Mouse (Mus musculus): ENCODE results near the gene Ccn1.

Gene Ccn1

GRCm38 (mm10) chr3:145649852-145650202, at the start of gene Ccn1:
TSS of gene Ccn1 (minus strand) at chr3:145649981.
- DNase-seq (ENCODE audit: low read depth, low spot score) = no peak

- no peak for DNase-seq (ENCODE audit: low read depth, low spot score)
Observed at GRCm38 (mm10) chr3:145693361-145693760, 43.6 kb upstream of the Ccn1 start.

GRCm38 (mm10) chr3:145692037-145692436, 42.3 kb upstream of the Ccn1 start:
- DNase-seq (ENCODE audit: low read depth, low spot score) = no peak

GRCm38 (mm10) chr3:145691415-145691814, 41.6 kb upstream of the Ccn1 start:
- DNase-seq (ENCODE audit: low read depth, low spot score) = no peak

- DNase-seq (ENCODE audit: low read depth, low spot score) = no peak
Observed at GRCm38 (mm10) chr3:145689271-145689670, 39.5 kb upstream of the Ccn1 start.

GRCm38 (mm10) chr3:145687836-145688235, 38.1 kb upstream of the Ccn1 start:
- no peak for DNase-seq (ENCODE audit: low read depth, low spot score)

GRCm38 (mm10) chr3:145684604-145685441, 35.0 kb upstream of the Ccn1 start:
- no peak for DNase-seq (ENCODE audit: low read depth, low spot score)

- DNase-seq (ENCODE audit: low read depth, low spot score) = no peak
Observed at GRCm38 (mm10) chr3:145684201-145684600, 34.4 kb upstream of the Ccn1 start.

GRCm38 (mm10) chr3:145681348-145681935, 31.7 kb upstream of the Ccn1 start:
- no peak for DNase-seq (ENCODE audit: low read depth, low spot score)

- no peak for DNase-seq (ENCODE audit: low read depth, low spot score)
Observed at GRCm38 (mm10) chr3:145680686-145681085, 30.9 kb upstream of the Ccn1 start.

- DNase-seq (ENCODE audit: low read depth, low spot score) = no peak
Observed at GRCm38 (mm10) chr3:145676212-145676611, 26.4 kb upstream of the Ccn1 start.

GRCm38 (mm10) chr3:145674815-145675214, 25.0 kb upstream of the Ccn1 start:
- no peak for DNase-seq (ENCODE audit: low read depth, low spot score)

GRCm38 (mm10) chr3:145666383-145666782, 16.6 kb upstream of the Ccn1 start:
- DNase-seq (ENCODE audit: low read depth, low spot score) = no peak

GRCm38 (mm10) chr3:145656993-145657713, 7.4 kb upstream of the Ccn1 start:
- no peak for DNase-seq (ENCODE audit: low read depth, low spot score)

- no peak for DNase-seq (ENCODE audit: low read depth, low spot score)
Observed at GRCm38 (mm10) chr3:145654944-145655343, 5.2 kb upstream of the Ccn1 start.

GRCm38 (mm10) chr3:145654028-145654427, 4.2 kb upstream of the Ccn1 start:
- DNase-seq (ENCODE audit: low read depth, low spot score) = no peak

- no peak for DNase-seq (ENCODE audit: low read depth, low spot score)
Observed at GRCm38 (mm10) chr3:145653191-145653940, 3.6 kb upstream of the Ccn1 start.

GRCm38 (mm10) chr3:145652322-145653131, 2.7 kb upstream of the Ccn1 start:
- DNase-seq (ENCODE audit: low read depth, low spot score) = no peak

- DNase-seq (ENCODE audit: low read depth, low spot score) = no peak
Observed at GRCm38 (mm10) chr3:145651978-145652321, 2.2 kb upstream of the Ccn1 start.

GRCm38 (mm10) chr3:145651029-145651977, 1.5 kb upstream of the Ccn1 start:
- DNase-seq (ENCODE audit: low read depth, low spot score) = no peak
